Mouse (Mus musculus) olfactory bulb, adult 2 months (tissue): ENCODE results near the gene Akap14.

Experiments used
- CTCF ChIP-seq: fragments of 200-500 bp; IDR thresholded peaks from 2 replicates; pipeline ENCODE4 v1.5.1; 2012; ENCODE audit warnings: low read depth, mild to moderate bottlenecking, low read length, moderate library complexity; ENCODE audit not compliant: insufficient read depth
- POLR2A ChIP-seq: fragments of 200-500 bp; IDR thresholded peaks from 2 replicates; pipeline ENCODE4 v1.6.1; 2012; ENCODE audit warnings: mild to moderate bottlenecking, low read depth, low read length, moderate library complexity; ENCODE audit not compliant: insufficient read depth

DNA sequence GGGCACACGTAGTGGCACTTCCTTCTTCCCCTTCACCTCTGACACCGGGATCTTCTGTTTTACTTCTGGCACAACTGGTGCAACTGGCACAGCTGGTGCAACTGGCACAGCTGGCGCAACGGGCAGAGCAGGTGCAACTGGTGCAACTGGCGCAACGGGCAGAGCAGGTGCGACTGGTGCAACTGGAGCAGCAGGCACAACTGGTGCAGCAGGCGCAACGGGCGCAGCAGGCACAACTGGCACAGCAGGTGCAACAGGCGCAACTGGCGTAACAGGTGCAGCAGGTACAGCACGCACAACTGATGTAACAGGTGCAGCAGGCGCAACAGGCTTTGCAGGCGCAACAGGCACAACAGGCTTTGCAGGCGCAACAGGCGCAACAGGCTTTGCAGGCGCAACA is 5.5 kb downstream of the Akap14 start:
- TF ChIP-seq POLR2A = no peak
- TF ChIP-seq CTCF = no peak
